Comparison of ENCODE assay signal across 10 mouse cellular contexts in the genomic region with DNA sequence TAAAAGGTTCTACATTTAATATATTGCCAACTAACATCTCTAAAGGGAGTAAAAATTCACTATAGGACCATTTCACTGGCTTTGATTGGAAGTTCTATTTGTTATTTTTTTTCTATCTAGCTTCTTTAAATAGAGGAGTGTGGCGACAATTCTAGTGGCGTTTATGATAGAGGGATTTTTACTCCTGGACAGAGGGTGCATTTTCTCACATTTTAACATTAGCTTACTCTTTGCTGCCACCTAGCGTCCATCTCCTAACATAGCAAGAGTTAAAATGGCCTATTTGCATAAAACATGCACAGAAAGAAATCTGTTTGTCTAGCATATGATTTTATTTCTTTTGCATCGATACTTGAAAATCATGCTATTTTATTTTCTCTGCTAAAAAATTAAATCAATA.
DNase-seq lines count a peak whose midpoint lies in the region; ATAC-seq and TF ChIP-seq lines count a peak whose summit lies in the region.
"Had no signal": no experiment of that assay in that cellular context is flagged by ENCODE, and none has a peak within 500 bp of the region (broad histone marks: within the 10 kb centered on the region; RNA-seq: fewer than 3 reads in every experiment).

No protein-coding gene starts in this region.

- peak; percentile 81 for TF ChIP-seq CTCF in lung, postnatal 0 days (IDR thresholded peaks at IDR 0.05)

- H3K36me3 ChIP-seq in kidney, embryonic 15.5 days: no peaks in the 10 kb centered on the region
- H3K36me3 ChIP-seq in forebrain, embryonic 11.5 days (ENCODE audit: control insufficient read depth, insufficient read depth, low read length): no peaks in the 10 kb centered on the region
- H3K36me3 ChIP-seq in lung, postnatal 0 days (ENCODE audit: insufficient read depth, low read length): no peaks in the 10 kb centered on the region
- H3K36me3 ChIP-seq: embryonic facial prominence, embryonic 12.5 days; limb, embryonic 13.5 days had no signal

- H3K4me1 ChIP-seq in kidney, embryonic 15.5 days: no peaks in the 10 kb centered on the region
- no peaks in the 10 kb centered on the region for H3K4me1 ChIP-seq in forebrain, embryonic 11.5 days (replicated peaks; ENCODE audit: control insufficient read depth, insufficient read depth, low read length)
- no peaks in the 10 kb centered on the region for H3K4me1 ChIP-seq in lung, postnatal 0 days (ENCODE audit: insufficient read depth, low read depth, low read length)
- H3K4me1 ChIP-seq: embryonic facial prominence, embryonic 12.5 days; limb, embryonic 13.5 days had no signal

- H3K4me3 ChIP-seq in kidney, embryonic 15.5 days (replicated peaks): no peak overlapping the region
- H3K4me3 ChIP-seq in forebrain, embryonic 11.5 days (ENCODE audit: low read depth, low read length): no peak overlapping the region
- no peak overlapping the region for H3K4me3 ChIP-seq in lung, postnatal 0 days (ENCODE audit: low read depth, low read length)
- H3K4me3 ChIP-seq: embryonic facial prominence, embryonic 12.5 days; limb, embryonic 13.5 days had no signal

- no peak overlapping the region for H3K9ac ChIP-seq in kidney, embryonic 15.5 days
- H3K9ac ChIP-seq in forebrain, embryonic 11.5 days (ENCODE audit: low read length): no peak overlapping the region
- H3K9ac ChIP-seq in lung, postnatal 0 days (replicated peaks; ENCODE audit: low read depth): no peak overlapping the region
- H3K9ac ChIP-seq: embryonic facial prominence, embryonic 12.5 days; limb, embryonic 13.5 days had no signal

- no peak for ATAC-seq in kidney, embryonic 15.5 days (replicated peaks; ENCODE audit: low FRiP score)
- peak; percentile 34 for ATAC-seq in CD4-positive, CD25-positive, alpha-beta regulatory T cell, adult 4 months
- ATAC-seq in forebrain, embryonic 11.5 days (replicated peaks; ENCODE audit: low FRiP score): peak; percentile 67
- no peak for ATAC-seq in lung, postnatal 0 days

- 7% methylated on average over 4 of the region's 4 CpGs for WGBS in kidney, embryonic 15.5 days
- WGBS in forebrain, embryonic 11.5 days: 11% methylated on average over 4 of the region's 4 CpGs
- 3% methylated on average over 4 of the region's 4 CpGs for WGBS in lung, postnatal 0 days

- H3K27ac ChIP-seq in kidney, embryonic 15.5 days: no peak overlapping the region
- H3K27ac ChIP-seq in forebrain, embryonic 11.5 days (ENCODE audit: low read depth, low read length): no peak overlapping the region
- H3K27ac ChIP-seq in lung, postnatal 0 days (ENCODE audit: low read length): no peak overlapping the region
- H3K27ac ChIP-seq: embryonic facial prominence, embryonic 12.5 days; limb, embryonic 13.5 days had no signal

- DNase-seq in kidney, adult 9 months: peak; percentile 21
- peak; percentile 46 for DNase-seq in ZHBTc4 (ENCODE audit: low read depth, low spot score)
- DNase-seq in forebrain, embryonic 11.5 days (ENCODE audit: low spot score): peak; percentile 52
- DNase-seq in lung, postnatal 0 days (ENCODE audit: low spot score): peak; percentile 52
- peak; percentile 45 for DNase-seq in telencephalon, adult 2 months (ENCODE audit: low read depth, low spot score)
- DNase-seq in heart, adult 9 months (ENCODE audit: low spot score in 2 of 2): no peak

- no peak overlapping the region for H3K4me2 ChIP-seq in kidney, embryonic 15.5 days
- H3K4me2 ChIP-seq in forebrain, embryonic 11.5 days (ENCODE audit: low read depth, low read length, severe bottlenecking): no peak overlapping the region
- H3K4me2 ChIP-seq in lung, postnatal 0 days (replicated peaks; ENCODE audit: low read depth, low read length): no peak overlapping the region
- H3K4me2 ChIP-seq: embryonic facial prominence, embryonic 12.5 days; limb, embryonic 13.5 days had no signal

- no peak for TF ChIP-seq EP300 in lung, postnatal 0 days (IDR thresholded peaks at IDR 0.05)

- H3K9me3 ChIP-seq in kidney, embryonic 15.5 days (replicated peaks): no peaks in the 10 kb centered on the region
- H3K9me3 ChIP-seq in forebrain, embryonic 11.5 days (ENCODE audit: control insufficient read depth, low read length): no peaks in the 10 kb centered on the region
- no peaks in the 10 kb centered on the region for H3K9me3 ChIP-seq in lung, postnatal 0 days (ENCODE audit: low read length)
- H3K9me3 ChIP-seq: embryonic facial prominence, embryonic 12.5 days; limb, embryonic 13.5 days had no signal

- no peaks in the 10 kb centered on the region for H3K27me3 ChIP-seq in kidney, embryonic 15.5 days
- no peaks in the 10 kb centered on the region for H3K27me3 ChIP-seq in forebrain, embryonic 11.5 days (ENCODE audit: control insufficient read depth, insufficient read depth, low read length)
- H3K27me3 ChIP-seq in lung, postnatal 0 days (replicated peaks; ENCODE audit: insufficient read depth, low read length): no peaks in the 10 kb centered on the region
- H3K27me3 ChIP-seq: embryonic facial prominence, embryonic 12.5 days; limb, embryonic 13.5 days had no signal

Comparison
In these comparisons a context has a peak if more than half of its experiments do, and no peak if none do; other contexts are left out.
1. DNase-seq: peak in kidney, adult 9 months (single experiment), ZHBTc4 (single experiment), forebrain, embryonic 11.5 days (single experiment), lung, postnatal 0 days (single experiment) and telencephalon, adult 2 months (single experiment); none in heart, adult 9 months (0 of 2).
2. ATAC-seq: peak in CD4-positive, CD25-positive, alpha-beta regulatory T cell, adult 4 months (single experiment) and forebrain, embryonic 11.5 days (single experiment); none in kidney, embryonic 15.5 days (single experiment) and lung, postnatal 0 days (single experiment).